Mouse (Mus musculus): Measurements from ENCODE around the gene Ap2m1.

DNA sequence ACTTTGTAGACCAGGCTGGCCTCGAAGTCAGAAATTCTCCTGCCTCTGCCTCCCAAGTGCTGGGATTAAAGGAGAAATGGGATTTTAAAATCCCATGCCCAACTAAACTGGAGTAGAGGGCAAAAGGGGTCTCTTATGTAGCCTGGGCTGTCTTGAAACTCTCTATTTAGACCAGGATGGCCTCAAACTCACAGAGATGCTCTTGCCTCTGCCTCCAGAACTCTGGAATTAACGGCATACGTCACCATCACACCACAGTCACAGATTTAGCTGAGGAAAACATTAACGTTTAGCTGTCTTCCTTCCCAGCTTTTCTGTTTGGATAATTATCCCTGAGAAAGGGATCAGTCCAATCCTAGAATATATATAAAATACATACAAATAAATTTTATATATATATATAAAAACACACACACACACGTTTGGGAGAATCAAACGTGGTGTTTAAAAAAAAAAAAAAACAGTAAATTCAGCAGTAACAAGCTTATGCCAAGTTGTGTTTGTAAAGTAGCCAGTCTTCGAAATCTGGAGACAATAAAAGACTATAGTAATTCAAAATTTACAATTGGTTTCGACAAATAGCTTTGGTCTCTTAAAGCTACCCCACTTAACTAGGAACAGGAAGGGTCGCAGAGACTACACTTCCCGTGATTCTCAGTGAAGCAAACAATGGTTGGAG, 522 bp upstream of the Ap2m1 start:
- TF ChIP-seq GATA1 (IDR thresholded peaks at IDR 0.05; ENCODE audit: low read length) (no peak), TAL1 (IDR thresholded peaks at IDR 0.05; ENCODE audit: low read length) (no peak)

Data from erythroblast, embryonic 14.5 days (primary cell).